Mouse (Mus musculus): ENCODE results near the gene Fez2. TPM values are rescaled to one million over a fixed set of nuclear protein-coding genes. Genes with fewer than 3 reads are reported as not detected.
A peak's percentile ranks its signal among the peaks of the same experiment; 100 is the strongest.

Fez2 gene
- polyA plus RNA-seq, 1 experiment: 63.2 TPM

- H3K27ac ChIP-seq (ENCODE audit: insufficient read depth, low read length): no peak overlapping the region
- no peak for TF ChIP-seq POLR2A (IDR thresholded peaks at IDR 0.05; ENCODE audit: extremely low read depth, insufficient read depth, low read length)
- no peak for TF ChIP-seq CTCF (IDR thresholded peaks at IDR 0.05; ENCODE audit: extremely low read depth, insufficient read depth, low read length)
- no peak overlapping the region for H3K4me3 ChIP-seq (ENCODE audit: insufficient read depth, low read length)
These were observed 16.2 kb downstream of the Fez2 start for GRCm38 (mm10) chr17:78401713-78402112.

GRCm38 (mm10) chr17:78401311-78401710, 16.6 kb downstream of the Fez2 start:
- Histone ChIP-seq H3K27ac (ENCODE audit: insufficient read depth, low read length) (no peak overlapping the region), H3K4me1 (ENCODE audit: control insufficient read depth, insufficient read depth, low read length) (peaks cover 2% of the 10 kb centered on the region; the same call in 1 of the 2 replicates), H3K4me3 (ENCODE audit: insufficient read depth, low read length) (no peak overlapping the region)
- TF ChIP-seq CTCF (IDR thresholded peaks at IDR 0.05; ENCODE audit: extremely low read depth, insufficient read depth, low read length) (no peak), POLR2A (IDR thresholded peaks at IDR 0.05; ENCODE audit: extremely low read depth, insufficient read depth, low read length) (no peak)

More at GRCm38 (mm10) chr17:78401713-78402112, 16.2 kb downstream of the Fez2 start:
- peaks cover 2% of the 10 kb centered on the region; the same call in 1 of the 2 replicates for H3K4me1 ChIP-seq (ENCODE audit: control insufficient read depth, insufficient read depth, low read length)

GRCm38 (mm10) chr17:78400130-78400840, 17.7 kb downstream of the Fez2 start:
- peaks cover 2% of the 10 kb centered on the region; the same call in 1 of the 2 replicates for H3K4me1 ChIP-seq (ENCODE audit: control insufficient read depth, insufficient read depth, low read length)
- H3K27ac ChIP-seq (ENCODE audit: insufficient read depth, low read length): 0 out of 2 replicates have a peak overlapping the region, but pooled peaks have one; percentile 39
- TF ChIP-seq POLR2A (IDR thresholded peaks at IDR 0.05; ENCODE audit: extremely low read depth, insufficient read depth, low read length): no peak
- TF ChIP-seq CTCF (IDR thresholded peaks at IDR 0.05; ENCODE audit: extremely low read depth, insufficient read depth, low read length): no peak

GRCm38 (mm10) chr17:78392401-78393087, 25.4 kb downstream of the Fez2 start:
- H3K4me3 ChIP-seq (ENCODE audit: insufficient read depth, low read length): no peak overlapping the region
- no peak for TF ChIP-seq CTCF (IDR thresholded peaks at IDR 0.05; ENCODE audit: extremely low read depth, insufficient read depth, low read length)
- TF ChIP-seq POLR2A (IDR thresholded peaks at IDR 0.05; ENCODE audit: extremely low read depth, insufficient read depth, low read length): no peak
- H3K4me1 ChIP-seq (ENCODE audit: control insufficient read depth, insufficient read depth, low read length): no peaks in the 10 kb centered on the region

More at GRCm38 (mm10) chr17:78400130-78400840, 17.7 kb downstream of the Fez2 start:
- H3K4me3 ChIP-seq (ENCODE audit: insufficient read depth, low read length): no peak overlapping the region

GRCm38 (mm10) chr17:78389573-78389972, 28.4 kb downstream of the Fez2 start:
- H3K4me1 ChIP-seq (ENCODE audit: control insufficient read depth, insufficient read depth, low read length): no peaks in the 10 kb centered on the region
- no peak for TF ChIP-seq CTCF (IDR thresholded peaks at IDR 0.05; ENCODE audit: extremely low read depth, insufficient read depth, low read length)
- no peak for TF ChIP-seq POLR2A (IDR thresholded peaks at IDR 0.05; ENCODE audit: extremely low read depth, insufficient read depth, low read length)
- H3K4me3 ChIP-seq (ENCODE audit: insufficient read depth, low read length): no peak overlapping the region
- no peak overlapping the region for H3K27ac ChIP-seq (ENCODE audit: insufficient read depth, low read length)

More at GRCm38 (mm10) chr17:78392401-78393087, 25.4 kb downstream of the Fez2 start:
- H3K27ac ChIP-seq (ENCODE audit: insufficient read depth, low read length): no peak overlapping the region

GRCm38 (mm10) chr17:78388101-78388847, 29.7 kb downstream of the Fez2 start:
- TF ChIP-seq CTCF (IDR thresholded peaks at IDR 0.05; ENCODE audit: extremely low read depth, insufficient read depth, low read length) (no peak), POLR2A (IDR thresholded peaks at IDR 0.05; ENCODE audit: extremely low read depth, insufficient read depth, low read length) (no peak)
- Histone ChIP-seq H3K4me1 (ENCODE audit: control insufficient read depth, insufficient read depth, low read length) (no peaks in the 10 kb centered on the region), H3K27ac (ENCODE audit: insufficient read depth, low read length) (no peak overlapping the region), H3K4me3 (ENCODE audit: insufficient read depth, low read length) (no peak overlapping the region)

- Histone ChIP-seq H3K27ac (ENCODE audit: insufficient read depth, low read length) (no peak overlapping the region), H3K4me3 (ENCODE audit: insufficient read depth, low read length) (no peak overlapping the region), H3K4me1 (ENCODE audit: control insufficient read depth, insufficient read depth, low read length) (no peaks in the 10 kb centered on the region)
- TF ChIP-seq CTCF (IDR thresholded peaks at IDR 0.05; ENCODE audit: extremely low read depth, insufficient read depth, low read length) (no peak), POLR2A (IDR thresholded peaks at IDR 0.05; ENCODE audit: extremely low read depth, insufficient read depth, low read length) (no peak)
These were observed 30.3 kb downstream of the Fez2 start for GRCm38 (mm10) chr17:78387665-78388064.

GRCm38 (mm10) chr17:78382321-78382720, 35.6 kb downstream of the Fez2 start:
- TF ChIP-seq CTCF (IDR thresholded peaks at IDR 0.05; ENCODE audit: extremely low read depth, insufficient read depth, low read length) (no peak), POLR2A (IDR thresholded peaks at IDR 0.05; ENCODE audit: extremely low read depth, insufficient read depth, low read length) (no peak)
- Histone ChIP-seq H3K4me1 (ENCODE audit: control insufficient read depth, insufficient read depth, low read length) (no peaks in the 10 kb centered on the region), H3K27ac (ENCODE audit: insufficient read depth, low read length) (no peak overlapping the region), H3K4me3 (ENCODE audit: insufficient read depth, low read length) (no peak overlapping the region)

GRCm38 (mm10) chr17:78379730-78380245, 38.2 kb downstream of the Fez2 start:
- no peak overlapping the region for H3K27ac ChIP-seq (ENCODE audit: insufficient read depth, low read length)
- no peaks in the 10 kb centered on the region for H3K4me1 ChIP-seq (ENCODE audit: control insufficient read depth, insufficient read depth, low read length)
- TF ChIP-seq CTCF (IDR thresholded peaks at IDR 0.05; ENCODE audit: extremely low read depth, insufficient read depth, low read length): no peak
- TF ChIP-seq POLR2A (IDR thresholded peaks at IDR 0.05; ENCODE audit: extremely low read depth, insufficient read depth, low read length): no peak
- no peak overlapping the region for H3K4me3 ChIP-seq (ENCODE audit: insufficient read depth, low read length)
